Mouse (Mus musculus) embryonic facial prominence, embryonic 13.5 days (tissue): ENCODE data around the gene Il10. TPM values are rescaled to one million over a fixed set of nuclear protein-coding genes. Genes with fewer than 3 reads are reported as not detected.

Experiments used
- ATAC-seq: fragments of 200-750 bp; cut with Nextera tagmentation; 2 replicates; pipeline ENCODE4 v1.8.0; 2017; ENCODE audit warnings: low read depth; ENCODE audit not compliant: insufficient number of reproducible peaks, insufficient read depth, low FRiP score, low TSS enrichment
- H3K27ac ChIP-seq: fragments of 300-500 bp; sonication (generic); 2 replicates; pipeline ENCODE4 v1.5.1; 2015; ENCODE audit warnings: moderate library complexity, mild to moderate bottlenecking, inconsistent platforms
- H3K27me3 ChIP-seq: fragments of 300-500 bp; sonication (generic); 2 replicates; pipeline ENCODE4 v1.6.1; 2015; ENCODE audit warnings: mild to moderate bottlenecking, inconsistent platforms
- H3K36me3 ChIP-seq: fragments of 300-500 bp; sonication (generic); 2 replicates; pipeline ENCODE4 v1.6.1; 2015; ENCODE audit warnings: mild to moderate bottlenecking, inconsistent platforms
- H3K4me1 ChIP-seq: fragments of 300-500 bp; sonication (generic); 2 replicates; pipeline ENCODE4 v1.6.1; 2015; ENCODE audit warnings: inconsistent platforms
- H3K4me2 ChIP-seq: fragments of 300-500 bp; sonication (generic); 2 replicates; pipeline ENCODE4 v1.6.1; 2015; ENCODE audit warnings: moderate library complexity, mild to moderate bottlenecking, inconsistent platforms
- H3K4me3 ChIP-seq: fragments of 300-500 bp; sonication (generic); 2 replicates; pipeline ENCODE4 v1.5.1; 2015; ENCODE audit warnings: mild to moderate bottlenecking, inconsistent platforms
- H3K9ac ChIP-seq: fragments of 300-500 bp; sonication (generic); 2 replicates; pipeline ENCODE4 v1.6.1; 2015; ENCODE audit warnings: mild to moderate bottlenecking, inconsistent platforms
- H3K9me3 ChIP-seq: fragments of 300-500 bp; sonication (generic); 2 replicates; pipeline ENCODE4 v1.6.1; 2016; ENCODE audit warnings: inconsistent platforms
- WGBS: fragments of 180-500 bp; shearing (Covaris S2); methylation state at CpG from one replicate; pipeline ENCODE4 v1.1.7; 2015; ENCODE audit warnings: mixed read lengths; 5-methylcytosine and 5-hydroxymethylcytosine counted together
- polyA plus RNA-seq: library from polyadenylated mRNA; unstranded; fragments of >200 nt; fragmentation: Nextera tagmentation; extraction: Ambion mirVana; gene quantifications from 2 replicates; pipeline ENCODE4 v1.2.1, GENCODE M21; 2015

The Il10 gene
- not detected in 2 replicates for polyA plus RNA-seq

GRCm38 (mm10) chr1:131019492-131020098 lies at the start of gene Il10:
Gene Il10 (plus strand): TSS chr1:131019845.
- H3K27ac ChIP-seq: no peak within 1 kb of the TSS
- WGBS: 71% methylated on average over 8 of the region's 8 CpGs
- H3K4me1 ChIP-seq: no peaks in the 10 kb centered on the region
- no peak within 1 kb of the TSS for H3K4me2 ChIP-seq
- H3K36me3 ChIP-seq: no peaks in the 10 kb centered on the region
- no peak within 1 kb of the TSS for H3K4me3 ChIP-seq
- H3K27me3 ChIP-seq: peaks cover 3% of the 10 kb centered on the region
- no peaks in the 10 kb centered on the region for H3K9me3 ChIP-seq
- ATAC-seq: no peak
- H3K9ac ChIP-seq: no peak within 1 kb of the TSS

GRCm38 (mm10) chr1:130979455-130979854 lies 40.2 kb upstream of the Il10 start:
- Histone ChIP-seq H3K4me3 (no peak overlapping the region), H3K36me3 (no peaks in the 10 kb centered on the region), H3K4me2 (no peak overlapping the region), H3K9me3 (no peaks in the 10 kb centered on the region), H3K27ac (no peak overlapping the region), H3K27me3 (no peaks in the 10 kb centered on the region), H3K4me1 (no peaks in the 10 kb centered on the region), H3K9ac (no peak overlapping the region)
- ATAC-seq: no peak
- 45% methylated on average over 1 of the region's 1 CpGs for WGBS

GRCm38 (mm10) chr1:130984441-130984840 lies 35.2 kb upstream of the Il10 start:
- H3K27me3 ChIP-seq: no peaks in the 10 kb centered on the region
- no peak for ATAC-seq
- 57% methylated on average over 7 of the region's 7 CpGs for WGBS
- H3K9ac ChIP-seq: no peak overlapping the region
- no peaks in the 10 kb centered on the region for H3K4me1 ChIP-seq
- H3K9me3 ChIP-seq: no peaks in the 10 kb centered on the region
- no peaks in the 10 kb centered on the region for H3K36me3 ChIP-seq
- H3K27ac ChIP-seq: no peak overlapping the region
- H3K4me3 ChIP-seq: no peak overlapping the region
- H3K4me2 ChIP-seq: no peak overlapping the region

GRCm38 (mm10) chr1:130987001-130987400 lies 32.6 kb upstream of the Il10 start:
- no peaks in the 10 kb centered on the region for H3K9me3 ChIP-seq
- no peak overlapping the region for H3K9ac ChIP-seq
- H3K27me3 ChIP-seq: no peaks in the 10 kb centered on the region
- H3K4me2 ChIP-seq: no peak overlapping the region
- no peak for ATAC-seq
- H3K36me3 ChIP-seq: no peaks in the 10 kb centered on the region
- H3K4me3 ChIP-seq: no peak overlapping the region
- WGBS: 88% methylated on average over 5 of the region's 5 CpGs
- H3K27ac ChIP-seq: no peak overlapping the region
- H3K4me1 ChIP-seq: no peaks in the 10 kb centered on the region

DNA sequence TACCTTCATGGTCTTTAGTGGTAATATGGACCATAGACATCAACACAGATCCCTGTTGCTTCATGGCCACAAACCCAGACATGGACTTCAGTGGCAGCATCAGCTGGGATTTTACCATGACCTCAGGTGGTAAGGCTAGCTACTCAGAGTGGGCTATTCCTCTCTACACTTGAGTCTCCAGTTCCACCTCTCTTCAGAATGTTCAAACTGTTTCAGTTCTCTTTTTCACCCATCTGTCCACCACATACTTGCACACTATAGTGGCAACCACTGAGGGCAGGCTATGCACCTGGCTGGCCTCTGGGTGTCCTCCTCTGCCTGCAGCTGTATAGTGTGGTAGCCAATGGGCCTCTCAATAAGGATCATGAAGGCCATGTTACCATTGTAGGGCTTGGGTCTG lies 32.2 kb upstream of the Il10 start:
- no peak overlapping the region for H3K4me3 ChIP-seq
- no peaks in the 10 kb centered on the region for H3K27me3 ChIP-seq
- no peaks in the 10 kb centered on the region for H3K36me3 ChIP-seq
- no peaks in the 10 kb centered on the region for H3K4me1 ChIP-seq
- no peak overlapping the region for H3K9ac ChIP-seq
- H3K9me3 ChIP-seq: no peaks in the 10 kb centered on the region
- no peak overlapping the region for H3K27ac ChIP-seq
- no peak for ATAC-seq
- H3K4me2 ChIP-seq: no peak overlapping the region

GRCm38 (mm10) chr1:130989331-130989730 lies 30.3 kb upstream of the Il10 start:
- Histone ChIP-seq H3K36me3 (no peaks in the 10 kb centered on the region), H3K9me3 (no peaks in the 10 kb centered on the region), H3K27ac (no peak overlapping the region), H3K27me3 (no peaks in the 10 kb centered on the region), H3K4me2 (no peak overlapping the region), H3K4me3 (no peak overlapping the region), H3K4me1 (no peaks in the 10 kb centered on the region), H3K9ac (no peak overlapping the region)
- no peak for ATAC-seq
- WGBS: 86% methylated on average over 3 of the region's 3 CpGs

DNA sequence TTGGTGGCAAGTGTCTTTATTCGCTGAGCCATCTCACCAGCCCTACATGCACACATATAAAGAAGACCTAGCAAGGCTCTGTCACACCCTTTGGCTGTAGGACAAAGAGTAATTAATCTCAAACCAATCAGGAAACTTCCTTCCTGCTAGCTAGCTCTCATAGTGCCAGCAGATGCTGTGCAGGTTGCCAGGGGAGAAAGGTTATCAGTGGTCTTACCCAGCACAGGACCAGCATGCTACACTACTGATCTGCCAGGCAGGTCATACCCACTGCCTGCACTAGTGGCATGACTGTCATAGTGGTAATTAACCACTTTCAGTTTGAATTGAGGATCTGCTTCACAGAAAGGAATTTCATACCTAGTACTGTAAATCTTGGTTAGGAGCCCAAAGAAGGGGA lies 29.2 kb upstream of the Il10 start:
- no peak overlapping the region for H3K4me2 ChIP-seq
- no peak for ATAC-seq
- no peaks in the 10 kb centered on the region for H3K4me1 ChIP-seq
- no peak overlapping the region for H3K27ac ChIP-seq
- no peaks in the 10 kb centered on the region for H3K36me3 ChIP-seq
- H3K9ac ChIP-seq: no peak overlapping the region
- H3K9me3 ChIP-seq: no peaks in the 10 kb centered on the region
- WGBS: 95% methylated on average over 1 of the region's 1 CpGs
- H3K4me3 ChIP-seq: no peak overlapping the region
- no peaks in the 10 kb centered on the region for H3K27me3 ChIP-seq

DNA sequence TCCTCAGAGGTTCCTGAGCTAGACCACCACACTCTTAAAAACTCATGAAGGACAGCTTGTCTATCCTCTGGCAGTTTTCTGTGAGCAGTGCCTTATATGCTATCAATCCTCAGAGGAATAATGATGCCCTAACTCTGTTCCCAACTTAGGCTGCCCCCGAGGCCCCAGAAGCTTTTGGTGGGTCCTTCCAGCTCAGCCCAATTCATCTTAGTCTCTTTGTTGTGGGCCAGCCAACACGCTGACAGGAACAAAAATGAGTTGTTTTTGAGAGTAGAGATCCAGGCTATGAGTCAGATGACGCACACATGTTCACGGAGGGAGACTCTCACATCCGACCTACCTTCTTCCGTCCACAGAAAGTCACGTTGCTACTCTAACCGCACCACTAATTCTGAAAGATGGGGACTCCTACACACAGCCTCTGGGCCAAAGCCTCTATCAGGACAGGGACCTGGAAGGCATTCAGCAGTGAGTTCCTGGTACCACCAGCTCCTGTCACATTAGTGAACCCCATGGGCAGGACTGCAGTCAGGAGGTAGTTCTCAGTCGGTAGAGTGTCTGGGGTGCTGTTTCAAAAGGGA lies 26.0 kb upstream of the Il10 start:
- WGBS: 82% methylated on average over 9 of the region's 9 CpGs
- Histone ChIP-seq H3K4me1 (no peaks in the 10 kb centered on the region), H3K27ac (no peak overlapping the region), H3K9ac (no peak overlapping the region), H3K27me3 (no peaks in the 10 kb centered on the region), H3K36me3 (no peaks in the 10 kb centered on the region), H3K4me3 (no peak overlapping the region), H3K4me2 (no peak overlapping the region), H3K9me3 (no peaks in the 10 kb centered on the region)
- ATAC-seq: no peak

DNA sequence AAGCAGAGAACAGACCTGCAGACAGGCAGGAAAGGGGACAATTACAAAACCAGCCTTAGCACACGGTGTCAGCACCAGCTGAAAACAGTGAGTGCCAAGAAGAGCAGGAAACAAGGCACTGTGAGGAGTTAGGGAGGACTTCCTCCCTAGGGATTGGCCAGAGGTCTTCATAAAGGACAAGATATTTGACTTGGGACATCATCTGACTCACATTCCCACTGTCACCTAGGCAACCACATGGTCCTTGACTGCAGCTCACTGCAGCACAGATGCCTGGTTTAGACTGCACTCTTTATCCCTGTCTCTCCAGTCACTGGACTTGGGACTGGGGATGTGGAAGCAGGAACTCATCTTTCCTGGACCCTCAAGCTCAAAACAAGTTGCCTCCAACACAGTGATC lies 24.1 kb upstream of the Il10 start:
- Histone ChIP-seq H3K27me3 (no peaks in the 10 kb centered on the region), H3K9me3 (no peaks in the 10 kb centered on the region), H3K9ac (no peak overlapping the region), H3K4me2 (no peak overlapping the region), H3K4me3 (no peak overlapping the region), H3K4me1 (no peaks in the 10 kb centered on the region), H3K27ac (no peak overlapping the region), H3K36me3 (no peaks in the 10 kb centered on the region)
- 69% methylated on average over 1 of the region's 1 CpGs for WGBS
- ATAC-seq: no peak

- Histone ChIP-seq H3K9ac (no peak overlapping the region), H3K9me3 (no peaks in the 10 kb centered on the region), H3K36me3 (no peaks in the 10 kb centered on the region), H3K27me3 (no peaks in the 10 kb centered on the region), H3K4me1 (no peaks in the 10 kb centered on the region), H3K4me2 (no peak overlapping the region), H3K4me3 (no peak overlapping the region), H3K27ac (no peak overlapping the region)
- 89% methylated on average over 10 of the region's 10 CpGs for WGBS
- ATAC-seq: no peak
These were observed 23.3 kb upstream of the Il10 start for GRCm38 (mm10) chr1:130996356-130996755.

GRCm38 (mm10) chr1:130997441-130997840 lies 22.2 kb upstream of the Il10 start:
- 86% methylated on average over 4 of the region's 4 CpGs for WGBS
- H3K4me2 ChIP-seq: no peak overlapping the region
- no peak for ATAC-seq

DNA sequence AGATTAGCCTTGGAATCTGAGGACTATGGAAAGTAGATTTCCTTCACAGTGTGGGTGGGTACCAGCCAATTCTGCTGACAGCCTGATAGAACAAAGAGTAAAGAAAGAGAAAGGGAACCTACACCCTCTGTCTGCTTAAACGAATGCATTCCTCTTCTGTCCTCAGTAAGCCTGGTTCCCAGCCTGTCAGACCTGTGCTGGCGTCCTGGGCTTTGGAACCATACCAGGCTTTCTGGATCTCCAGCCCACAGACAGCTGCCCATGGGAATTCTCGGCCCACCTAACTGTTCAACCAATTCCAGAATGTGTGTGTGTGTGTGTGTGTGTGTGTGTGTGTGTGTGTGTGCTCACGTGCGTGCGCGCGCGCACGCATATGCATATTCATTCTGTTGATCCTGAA lies 21.3 kb upstream of the Il10 start:
- H3K27ac ChIP-seq: no peak overlapping the region
- no peak overlapping the region for H3K4me2 ChIP-seq
- no peak overlapping the region for H3K4me3 ChIP-seq
- no peak overlapping the region for H3K9ac ChIP-seq
- H3K36me3 ChIP-seq: no peaks in the 10 kb centered on the region
- H3K9me3 ChIP-seq: no peaks in the 10 kb centered on the region
- no peak for ATAC-seq
- WGBS: 88% methylated on average over 10 of the region's 10 CpGs
- H3K27me3 ChIP-seq: no peaks in the 10 kb centered on the region
- H3K4me1 ChIP-seq: 0 out of 2 replicates have a peak, but pooled peaks cover 2% of the 10 kb centered on the region

More at GRCm38 (mm10) chr1:130997441-130997840, 22.2 kb upstream of the Il10 start:
- Histone ChIP-seq H3K36me3 (no peaks in the 10 kb centered on the region), H3K4me3 (no peak overlapping the region), H3K27me3 (no peaks in the 10 kb centered on the region), H3K9me3 (no peaks in the 10 kb centered on the region), H3K4me1 (no peaks in the 10 kb centered on the region), H3K9ac (no peak overlapping the region), H3K27ac (no peak overlapping the region)
